Mouse (Mus musculus): ENCODE results near the gene D16Ertd472e. TPM values are rescaled to one million over a fixed set of nuclear protein-coding genes. Genes with fewer than 3 reads are reported as not detected.

Gene D16Ertd472e
- polyA plus RNA-seq, 1 experiment from 2014 or later, result 15.0 TPM

GRCm38 (mm10) chr16:78563093-78563971 is 13.2 kb downstream of the D16Ertd472e start:
- 92% methylated on average over 15 of the region's 15 CpGs for WGBS
- Histone ChIP-seq H3K27me3 (ENCODE audit: insufficient read depth, poor library complexity, severe bottlenecking) (no peaks in the 10 kb centered on the region), H3K36me3 (peaks cover 67% of the 10 kb centered on the region)

GRCm38 (mm10) chr16:78560627-78561026 is 15.9 kb downstream of the D16Ertd472e start:
- Histone ChIP-seq H3K9me3 (no peaks in the 10 kb centered on the region), H3K27ac (no peak overlapping the region), H3K27me3 (ENCODE audit: insufficient read depth, poor library complexity, severe bottlenecking) (no peaks in the 10 kb centered on the region), H3K4me3 (no peak overlapping the region), H3K36me3 (peaks cover 84% of the 10 kb centered on the region), H3K4me1 (replicated peaks) (peaks cover 3% of the 10 kb centered on the region; the same call in 1 of the 2 replicates)
- no peak for DNase-seq (ENCODE audit: low spot score)
- 95% methylated on average over 5 of the region's 5 CpGs for WGBS

More at GRCm38 (mm10) chr16:78563093-78563971, 13.2 kb downstream of the D16Ertd472e start:
- no peak for DNase-seq (ENCODE audit: low spot score)
- H3K27ac ChIP-seq, result no peak overlapping the region
- no peaks in the 10 kb centered on the region for H3K9me3 ChIP-seq
- H3K4me3 ChIP-seq, result no peak overlapping the region
- peaks cover 3% of the 10 kb centered on the region; the same call in 1 of the 2 replicates for H3K4me1 ChIP-seq (replicated peaks)

- Histone ChIP-seq H3K4me3 (no peak overlapping the region), H3K27ac (no peak overlapping the region), H3K9me3 (no peaks in the 10 kb centered on the region), H3K27me3 (ENCODE audit: insufficient read depth, poor library complexity, severe bottlenecking) (no peaks in the 10 kb centered on the region), H3K4me1 (replicated peaks) (peaks cover 3% of the 10 kb centered on the region; the same call in 1 of the 2 replicates), H3K36me3 (peaks cover 79% of the 10 kb centered on the region)
- no peak for DNase-seq (ENCODE audit: low spot score)
- 91% methylated on average over 15 of the region's 15 CpGs for WGBS
These were observed 16.4 kb downstream of the D16Ertd472e start for GRCm38 (mm10) chr16:78560063-78560462.

- Histone ChIP-seq H3K4me1 (replicated peaks) (no peaks in the 10 kb centered on the region), H3K9me3 (no peaks in the 10 kb centered on the region), H3K36me3 (peaks cover 54% of the 10 kb centered on the region), H3K27me3 (ENCODE audit: insufficient read depth, poor library complexity, severe bottlenecking) (no peaks in the 10 kb centered on the region), H3K27ac (no peak overlapping the region), H3K4me3 (no peak overlapping the region)
- WGBS, result 94% methylated on average over 4 of the region's 4 CpGs
- DNase-seq (ENCODE audit: low spot score), result no peak
These were observed 18.9 kb downstream of the D16Ertd472e start for GRCm38 (mm10) chr16:78557573-78557972.

- Histone ChIP-seq H3K4me3 (no peak overlapping the region), H3K4me1 (replicated peaks) (peaks cover 11% of the 10 kb centered on the region), H3K9me3 (no peaks in the 10 kb centered on the region), H3K36me3 (peaks cover 29% of the 10 kb centered on the region), H3K27ac (no peak overlapping the region), H3K27me3 (ENCODE audit: insufficient read depth, poor library complexity, severe bottlenecking) (no peaks in the 10 kb centered on the region)
- WGBS, result 91% methylated on average over 10 of the region's 10 CpGs
- no peak for DNase-seq (ENCODE audit: low spot score)
These were observed 21.4 kb downstream of the D16Ertd472e start for GRCm38 (mm10) chr16:78554911-78555648.

- Histone ChIP-seq H3K36me3 (peaks cover 65% of the 10 kb centered on the region), H3K4me3 (no peak overlapping the region), H3K4me1 (replicated peaks) (peaks cover 14% of the 10 kb centered on the region), H3K27ac (no peak overlapping the region), H3K9me3 (no peaks in the 10 kb centered on the region), H3K27me3 (ENCODE audit: insufficient read depth, poor library complexity, severe bottlenecking) (no peaks in the 10 kb centered on the region)
- 95% methylated on average over 10 of the region's 10 CpGs for WGBS
- no peak for DNase-seq (ENCODE audit: low spot score)
These were observed 29.1 kb downstream of the D16Ertd472e start for GRCm38 (mm10) chr16:78547367-78547766.

- Histone ChIP-seq H3K27me3 (ENCODE audit: insufficient read depth, poor library complexity, severe bottlenecking) (no peaks in the 10 kb centered on the region), H3K4me1 (replicated peaks) (peaks cover 8% of the 10 kb centered on the region), H3K27ac (no peak overlapping the region), H3K4me3 (no peak overlapping the region), H3K9me3 (no peaks in the 10 kb centered on the region), H3K36me3 (peaks cover 72% of the 10 kb centered on the region)
- DNase-seq (ENCODE audit: low spot score), result no peak
- WGBS, result 94% methylated on average over 6 of the region's 6 CpGs
These were observed 30.0 kb downstream of the D16Ertd472e start for GRCm38 (mm10) chr16:78546529-78546928.

GRCm38 (mm10) chr16:78540376-78541246 is 35.9 kb downstream of the D16Ertd472e start:
- no peak for DNase-seq (ENCODE audit: low spot score)
- Histone ChIP-seq H3K27me3 (ENCODE audit: insufficient read depth, poor library complexity, severe bottlenecking) (no peaks in the 10 kb centered on the region), H3K36me3 (peaks cover 41% of the 10 kb centered on the region), H3K4me3 (no peak overlapping the region), H3K9me3 (no peaks in the 10 kb centered on the region), H3K27ac (no peak overlapping the region), H3K4me1 (replicated peaks) (no peaks in the 10 kb centered on the region)
- WGBS, result 89% methylated on average over 16 of the region's 16 CpGs

- no peak overlapping the region for H3K27ac ChIP-seq
- no peaks in the 10 kb centered on the region for H3K27me3 ChIP-seq (ENCODE audit: insufficient read depth, poor library complexity, severe bottlenecking)
- no peak for DNase-seq (ENCODE audit: low spot score)
- no peaks in the 10 kb centered on the region for H3K9me3 ChIP-seq
- WGBS, result 87% methylated on average over 8 of the region's 8 CpGs
- H3K4me1 ChIP-seq (replicated peaks), result peaks cover 13% of the 10 kb centered on the region
- peaks cover 15% of the 10 kb centered on the region for H3K36me3 ChIP-seq
- H3K4me3 ChIP-seq, result no peak overlapping the region
These were observed 38.6 kb downstream of the D16Ertd472e start for GRCm38 (mm10) chr16:78537798-78538422.

- H3K4me1 ChIP-seq (replicated peaks), result peaks cover 13% of the 10 kb centered on the region
- no peaks in the 10 kb centered on the region for H3K9me3 ChIP-seq
- H3K27me3 ChIP-seq (ENCODE audit: insufficient read depth, poor library complexity, severe bottlenecking), result no peaks in the 10 kb centered on the region
- WGBS, result 80% methylated on average over 7 of the region's 7 CpGs
- no peak for DNase-seq (ENCODE audit: low spot score)
- peaks cover 9% of the 10 kb centered on the region for H3K36me3 ChIP-seq
- H3K27ac ChIP-seq, result no peak overlapping the region
- H3K4me3 ChIP-seq, result no peak overlapping the region
These were observed 39.2 kb downstream of the D16Ertd472e start for GRCm38 (mm10) chr16:78537322-78537721.

GRCm38 (mm10) chr16:78534468-78534867 is 42.0 kb downstream of the D16Ertd472e start:
- H3K9me3 ChIP-seq, result no peaks in the 10 kb centered on the region
- H3K4me3 ChIP-seq, result no peak overlapping the region
- 72% methylated on average over 8 of the region's 8 CpGs for WGBS
- no peak for DNase-seq (ENCODE audit: low spot score)
- H3K36me3 ChIP-seq, result no peaks in the 10 kb centered on the region
- H3K4me1 ChIP-seq (replicated peaks), result peaks cover 22% of the 10 kb centered on the region
- H3K27ac ChIP-seq, result no peak overlapping the region
- H3K27me3 ChIP-seq (ENCODE audit: insufficient read depth, poor library complexity, severe bottlenecking), result no peaks in the 10 kb centered on the region
